Mouse (Mus musculus) cerebellum, postnatal 10 days (tissue): ENCODE data around the gene Dock11.

Experiments
- DNase-seq, 2 experiments: peaks; one replicate each; pipeline ENCODE4 v3.0.0; 2021; ENCODE audit warnings: mixed read lengths in 2 of 2

The Dock11 gene

DNA sequence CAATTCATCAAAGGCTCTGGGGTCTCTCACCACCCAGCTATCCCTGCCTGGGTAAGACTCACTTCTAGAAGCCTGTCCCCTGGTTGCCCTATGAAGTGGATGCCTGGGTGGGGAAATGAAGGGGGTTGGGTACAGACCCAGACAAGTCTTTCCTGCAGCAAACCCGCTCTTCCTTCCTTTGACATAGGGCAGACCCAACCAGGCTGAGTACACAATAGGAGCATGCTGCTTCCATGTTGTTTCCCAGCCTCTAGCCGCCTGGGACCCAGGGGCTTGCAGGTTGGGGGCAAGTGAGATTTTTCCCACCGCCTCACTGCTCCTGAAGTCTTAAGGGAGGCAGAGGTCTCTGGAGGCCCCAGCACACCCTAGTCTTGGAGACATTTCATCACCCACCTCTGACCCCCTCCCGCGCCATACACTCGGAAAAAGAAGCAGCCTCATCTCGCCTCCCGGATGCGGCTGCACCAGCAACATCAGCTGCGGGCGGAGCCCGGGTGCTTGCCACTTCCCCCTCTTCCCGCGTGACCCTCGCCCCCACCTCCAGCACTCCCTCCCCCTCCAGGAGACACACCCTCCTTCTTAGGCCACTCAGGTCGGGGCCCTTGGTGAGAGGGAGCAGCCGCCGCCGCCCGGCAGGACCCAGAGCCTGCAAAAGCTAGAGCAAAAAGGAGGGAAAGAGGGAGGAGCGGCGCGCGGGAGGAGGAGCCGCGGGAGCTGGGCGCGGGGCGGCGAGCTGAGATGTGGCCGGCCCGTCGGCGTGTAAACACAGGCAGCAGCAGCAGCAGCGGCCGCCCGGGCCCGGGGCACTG, at the start of gene Dock11:
Dock11 (plus strand) TSS at position 746 of the 809 bp plus-strand sequence.
- peak; percentile 69 to 77 for DNase-seq

DNA sequence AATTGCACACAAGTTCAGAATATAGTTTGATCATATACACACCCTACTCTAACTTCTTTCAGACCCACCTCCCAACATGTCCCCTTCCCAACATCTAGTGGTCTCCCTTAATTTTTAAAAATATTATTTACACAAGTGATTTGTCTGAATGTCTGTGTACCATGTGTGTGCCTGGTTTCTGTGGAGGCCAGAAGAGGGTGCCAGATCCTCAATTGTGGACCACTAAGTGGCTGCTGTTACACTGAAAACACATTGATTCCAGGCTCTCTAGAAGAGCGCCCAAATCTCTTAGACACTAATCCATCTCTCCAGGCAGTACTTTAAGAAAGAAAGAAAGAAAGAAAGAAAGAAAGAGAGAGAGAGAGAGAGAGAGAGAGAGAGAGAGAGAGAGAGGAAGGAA, 8.9 kb upstream of the Dock11 start:
- peak; percentile 41 to 52 for DNase-seq

DNA sequence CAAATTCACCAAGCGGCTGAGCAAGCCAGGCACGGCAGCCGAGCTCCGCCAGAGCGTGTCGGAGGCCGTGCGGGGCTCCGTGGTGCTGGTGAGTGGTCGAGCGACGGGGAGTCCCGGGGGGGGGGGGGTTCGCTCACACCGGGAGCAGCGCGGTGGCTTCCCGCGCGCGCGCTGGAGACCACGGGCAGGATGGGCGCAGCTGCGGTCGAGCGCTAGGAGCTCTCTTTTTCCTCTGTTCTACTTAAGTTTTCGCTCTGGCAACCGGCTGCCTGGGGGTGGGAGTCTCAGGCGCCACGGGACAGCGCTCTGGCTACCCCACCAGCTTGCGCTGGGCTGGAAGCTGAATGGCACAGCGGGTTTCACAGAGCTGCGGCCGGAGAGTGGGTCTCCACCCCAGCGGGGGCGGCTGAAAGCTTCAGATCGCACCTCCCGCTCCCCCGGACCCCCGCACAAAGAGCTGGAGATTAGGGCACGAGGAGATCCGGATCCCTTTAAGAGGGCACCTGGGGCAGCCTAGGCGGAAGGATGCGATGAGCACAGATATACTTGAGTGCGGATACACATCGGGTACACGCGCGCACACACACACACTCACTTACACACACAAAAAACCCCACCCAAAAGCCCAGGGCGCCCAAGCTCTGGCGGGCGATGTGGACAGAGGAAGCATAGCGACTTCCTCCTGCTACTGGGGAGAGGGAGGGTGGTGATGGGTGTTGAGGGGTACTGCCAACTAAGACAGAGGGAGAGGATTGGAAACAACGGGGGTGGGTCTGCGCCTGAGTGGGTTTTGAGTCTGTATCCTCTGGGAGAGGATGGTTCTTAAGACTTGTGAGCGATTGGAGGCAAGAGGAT, 540 bp downstream of the Dock11 start:
- DNase-seq = peak; percentile 51 to 55

DNA sequence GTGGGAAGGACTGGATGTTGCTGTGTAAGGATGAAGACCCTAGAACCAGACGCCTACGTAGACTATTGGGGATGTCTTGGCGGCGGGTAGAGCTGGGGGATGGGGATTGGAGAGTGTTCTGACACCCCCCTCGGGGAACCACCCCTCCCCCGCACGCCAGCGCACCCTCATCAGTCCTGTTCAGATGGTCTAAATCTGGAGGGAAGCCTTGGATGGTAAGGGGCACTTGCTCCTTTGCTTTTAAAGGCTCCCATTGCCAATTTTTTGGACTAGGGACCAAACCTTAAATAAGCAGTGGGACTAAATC, 1.1 kb downstream of the Dock11 start:
- peak; percentile 43 to 62 for DNase-seq

DNA sequence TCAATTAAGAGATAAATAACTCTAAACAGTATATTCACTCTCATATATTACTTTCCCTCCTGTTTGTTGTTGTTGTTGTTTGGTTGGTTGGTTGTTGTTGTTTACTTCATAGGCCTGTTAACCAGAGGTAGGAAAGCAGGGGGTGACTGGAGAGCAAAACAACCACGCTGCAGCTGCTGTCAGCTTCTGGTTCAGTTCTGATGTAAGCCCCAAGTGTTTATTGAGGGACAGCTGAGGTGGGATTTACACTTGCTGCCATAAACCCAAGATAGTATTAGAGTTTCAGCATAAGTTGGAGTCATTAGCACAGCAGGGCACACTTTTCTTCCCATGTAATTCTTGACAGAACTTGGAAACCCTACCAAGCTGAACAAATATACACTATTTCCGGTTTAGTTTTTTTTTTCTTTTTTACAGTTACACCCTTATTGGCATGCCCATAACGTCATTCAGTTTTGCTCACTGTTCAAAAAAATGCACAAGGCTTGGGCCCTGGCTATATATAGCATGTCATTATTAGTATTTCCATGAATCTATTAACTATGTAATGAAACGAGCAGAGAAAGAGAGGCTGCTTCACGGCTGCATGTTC, 3.0 kb downstream of the Dock11 start:
- DNase-seq = no peak

DNA sequence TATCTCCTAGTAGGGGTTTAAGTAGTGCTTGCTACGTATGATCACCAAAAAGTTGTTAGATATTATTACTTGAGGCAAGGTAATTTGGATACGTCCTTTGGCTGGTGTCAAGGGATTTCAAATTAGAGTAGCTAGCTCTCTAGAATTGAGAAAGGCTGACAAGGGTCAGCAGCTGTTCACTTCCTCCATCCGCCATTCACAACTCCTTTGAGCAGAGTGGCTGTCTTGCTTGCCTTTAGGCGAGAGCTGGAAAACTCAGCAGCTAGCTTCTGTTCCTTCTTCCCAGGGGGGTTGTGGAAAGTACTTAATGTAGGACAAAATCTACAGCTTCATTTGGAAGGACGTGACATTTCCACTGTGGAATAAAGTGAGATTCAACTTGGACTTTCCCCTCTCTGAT, 3.7 kb downstream of the Dock11 start:
- DNase-seq = no peak

DNA sequence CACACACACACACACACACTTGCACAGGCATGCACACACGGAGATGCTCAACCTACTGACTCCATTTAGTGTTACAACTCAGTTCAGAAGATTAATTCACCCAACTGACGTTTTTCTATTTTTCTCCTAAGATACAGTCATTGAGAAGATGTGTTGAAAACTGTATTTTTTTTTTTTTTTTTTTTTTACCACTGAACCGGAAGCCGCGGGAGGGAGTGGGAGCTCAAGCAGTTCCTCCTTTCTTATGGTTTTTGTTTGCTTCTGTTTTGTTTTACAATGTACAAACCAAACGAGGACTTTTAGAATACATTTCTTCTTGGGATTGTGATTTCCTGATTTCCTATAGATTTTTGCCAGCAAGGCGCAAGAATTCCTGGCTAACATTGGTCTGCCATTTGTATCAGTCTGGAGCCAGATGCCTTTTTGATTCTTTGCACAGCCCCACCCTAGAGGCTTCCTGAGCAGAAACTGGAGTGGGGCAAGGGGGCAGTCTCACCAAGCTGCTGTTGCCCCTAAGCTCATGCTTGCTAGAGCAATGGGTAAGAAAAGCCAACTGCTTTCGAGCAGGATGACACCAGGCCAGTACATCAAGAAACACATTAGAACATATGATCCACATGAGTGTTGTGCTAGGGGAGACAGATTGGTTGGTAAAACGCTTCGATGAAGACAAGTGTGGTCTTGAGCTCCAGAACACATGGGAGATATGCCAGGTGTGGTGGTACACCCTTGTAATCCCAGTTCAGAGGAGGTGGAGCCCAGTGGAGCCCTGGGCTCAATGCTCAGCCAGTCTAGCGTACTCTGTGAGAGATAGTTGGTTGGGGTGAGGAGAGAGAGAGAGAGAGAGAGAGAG, 9.2 kb downstream of the Dock11 start:
- DNase-seq = no peak

DNA sequence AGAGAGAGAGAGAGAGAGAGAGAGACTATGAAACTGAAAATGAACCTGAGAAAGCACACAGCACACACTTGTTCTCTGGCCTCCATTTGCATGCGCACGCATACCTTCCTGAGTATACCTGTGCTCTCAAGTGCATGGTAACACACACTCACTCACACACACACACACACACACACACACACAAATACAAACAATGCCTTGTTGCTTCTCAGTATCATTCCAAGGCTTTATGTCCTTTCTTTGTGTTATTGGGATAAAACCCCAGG, 9.8 kb downstream of the Dock11 start:
- no peak for DNase-seq

DNA sequence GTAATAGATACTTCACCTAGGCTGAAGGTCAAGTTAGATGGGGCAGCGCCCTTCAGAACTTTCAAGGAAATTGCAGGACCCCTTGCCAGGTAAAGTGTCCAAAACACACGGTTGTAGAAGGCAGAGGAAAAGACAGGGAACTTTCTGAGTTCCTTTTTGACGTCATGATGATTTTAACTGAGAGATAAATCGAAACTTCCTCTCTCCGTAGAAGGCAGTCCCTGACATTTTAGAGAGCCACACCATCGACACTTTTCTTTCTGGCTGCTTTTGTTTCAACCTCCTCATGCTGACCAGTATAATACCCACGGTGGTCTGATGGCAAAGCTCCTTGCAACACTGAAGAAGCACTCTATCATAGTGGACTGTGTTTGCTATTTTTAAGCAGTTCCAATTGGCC, 15.7 kb downstream of the Dock11 start:
- no peak for DNase-seq

DNA sequence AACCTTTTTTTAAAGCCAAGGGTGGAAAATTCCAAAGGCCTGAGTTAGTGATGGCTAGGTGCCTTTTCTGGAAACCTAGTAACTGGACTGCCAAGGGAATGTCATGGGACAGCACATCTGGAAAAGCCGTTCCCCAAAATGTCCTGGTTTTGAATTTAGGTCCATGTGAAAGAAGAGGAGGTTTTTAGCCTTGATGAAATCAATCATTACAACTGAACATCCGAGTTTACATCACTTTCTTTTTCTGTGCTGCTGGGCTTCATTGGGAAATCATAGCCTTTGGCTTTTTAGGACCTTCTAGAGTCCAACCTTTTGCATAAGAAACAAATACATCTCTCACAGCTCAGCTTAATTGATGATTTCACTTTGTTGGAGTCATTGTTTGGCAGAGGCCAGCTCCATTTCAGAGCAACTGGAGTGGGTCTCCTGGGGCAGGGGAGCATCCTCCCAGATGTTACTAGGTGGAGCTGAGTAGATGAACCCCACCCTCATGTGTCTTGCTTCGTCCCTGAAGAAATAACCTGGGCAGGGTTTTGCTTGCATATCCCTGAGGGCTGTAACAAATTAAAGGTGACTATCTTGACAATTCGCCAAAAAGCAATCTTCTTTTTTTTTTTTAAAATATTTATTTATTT, 18.2 kb downstream of the Dock11 start:
- DNase-seq = no peak

DNA sequence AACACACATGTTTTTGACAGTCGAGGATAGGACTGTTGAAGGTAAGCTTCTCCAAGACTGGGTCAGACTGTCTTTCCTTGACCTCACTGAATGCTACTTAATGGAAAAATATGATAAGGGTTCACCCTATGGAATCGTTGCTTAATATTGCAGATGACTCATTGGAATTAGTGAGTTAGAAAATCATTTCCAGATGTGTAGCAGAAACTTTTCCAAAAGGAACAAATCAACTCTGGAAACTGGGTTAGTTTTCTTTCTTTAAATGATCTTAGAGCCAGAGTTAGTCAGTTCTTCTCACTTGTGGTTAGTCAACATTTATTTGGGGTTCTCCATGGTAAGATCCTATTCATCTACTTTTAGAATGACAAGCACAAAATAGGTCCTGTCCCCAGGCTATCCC, 30.9 kb downstream of the Dock11 start:
- no peak for DNase-seq

DNA sequence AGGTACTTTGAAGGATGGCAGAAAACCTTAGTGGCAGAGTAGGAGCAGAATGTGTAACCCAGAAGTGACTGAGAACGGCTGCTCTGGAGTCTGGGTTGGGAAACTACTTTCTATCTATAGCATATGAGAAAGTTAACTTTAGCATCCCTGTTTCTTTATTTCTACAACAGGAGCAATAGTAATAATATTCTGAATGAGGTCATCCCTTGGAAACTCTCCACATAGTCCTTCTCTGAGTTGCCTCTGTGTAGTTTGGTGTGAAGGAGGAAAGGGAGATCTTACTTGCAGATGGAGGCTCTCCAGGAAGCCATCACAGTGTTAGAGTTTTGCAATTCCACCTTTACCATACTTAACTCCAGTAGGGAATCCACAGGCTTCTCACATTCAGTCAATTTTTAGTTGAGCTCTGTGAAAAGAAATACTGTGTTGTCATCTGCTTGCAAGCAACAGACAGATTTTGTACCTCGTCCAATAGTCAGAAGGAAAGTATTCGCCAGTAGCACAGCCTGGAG, 31.5 kb downstream of the Dock11 start:
- DNase-seq = no peak

DNA sequence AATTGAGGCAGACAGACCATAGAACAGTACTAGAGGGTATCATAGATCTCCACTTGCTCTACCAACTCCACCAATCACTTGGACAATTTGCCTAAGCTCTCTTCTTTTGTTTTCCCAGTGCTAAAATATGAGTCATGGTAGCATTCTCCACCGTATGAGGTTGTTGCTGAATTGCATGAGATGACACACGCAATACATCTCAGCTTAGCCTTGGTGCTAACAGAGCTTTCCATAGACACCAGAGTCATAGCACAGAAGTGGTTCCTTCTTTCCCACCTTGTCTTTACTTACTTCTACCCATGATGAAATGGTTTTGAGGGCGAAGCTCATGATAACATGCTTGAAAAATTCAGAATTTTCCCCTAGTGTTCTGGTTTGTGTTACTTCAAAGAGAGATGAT, 33.3 kb downstream of the Dock11 start:
- no peak for DNase-seq

DNA sequence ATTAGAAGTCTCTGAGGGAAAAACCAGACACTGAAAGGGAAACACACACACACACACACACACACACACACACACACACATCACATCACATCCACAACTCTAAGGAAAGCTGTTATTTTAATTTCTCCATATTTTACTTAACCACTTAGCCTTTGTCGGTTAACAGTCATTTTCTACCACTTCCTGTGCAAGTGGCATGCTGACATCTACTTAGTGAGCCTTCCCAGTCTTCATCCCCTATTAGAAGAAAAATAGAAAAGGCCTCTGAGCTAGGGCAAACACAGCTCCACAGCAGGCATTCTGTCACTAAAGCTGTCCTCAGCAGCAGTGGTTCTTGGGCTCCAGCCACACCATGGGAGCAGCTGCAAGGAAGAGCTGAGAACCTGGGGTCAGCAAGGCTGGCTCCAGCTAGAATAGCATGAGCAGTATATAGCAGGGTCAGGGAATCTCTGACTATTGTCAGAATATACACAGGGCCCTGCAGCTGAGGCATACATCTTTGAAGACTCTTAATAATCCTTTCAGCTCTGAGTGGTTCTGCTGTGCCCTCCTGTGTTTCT, 36.2 kb downstream of the Dock11 start:
- DNase-seq = peak; percentile 24 to 46

DNA sequence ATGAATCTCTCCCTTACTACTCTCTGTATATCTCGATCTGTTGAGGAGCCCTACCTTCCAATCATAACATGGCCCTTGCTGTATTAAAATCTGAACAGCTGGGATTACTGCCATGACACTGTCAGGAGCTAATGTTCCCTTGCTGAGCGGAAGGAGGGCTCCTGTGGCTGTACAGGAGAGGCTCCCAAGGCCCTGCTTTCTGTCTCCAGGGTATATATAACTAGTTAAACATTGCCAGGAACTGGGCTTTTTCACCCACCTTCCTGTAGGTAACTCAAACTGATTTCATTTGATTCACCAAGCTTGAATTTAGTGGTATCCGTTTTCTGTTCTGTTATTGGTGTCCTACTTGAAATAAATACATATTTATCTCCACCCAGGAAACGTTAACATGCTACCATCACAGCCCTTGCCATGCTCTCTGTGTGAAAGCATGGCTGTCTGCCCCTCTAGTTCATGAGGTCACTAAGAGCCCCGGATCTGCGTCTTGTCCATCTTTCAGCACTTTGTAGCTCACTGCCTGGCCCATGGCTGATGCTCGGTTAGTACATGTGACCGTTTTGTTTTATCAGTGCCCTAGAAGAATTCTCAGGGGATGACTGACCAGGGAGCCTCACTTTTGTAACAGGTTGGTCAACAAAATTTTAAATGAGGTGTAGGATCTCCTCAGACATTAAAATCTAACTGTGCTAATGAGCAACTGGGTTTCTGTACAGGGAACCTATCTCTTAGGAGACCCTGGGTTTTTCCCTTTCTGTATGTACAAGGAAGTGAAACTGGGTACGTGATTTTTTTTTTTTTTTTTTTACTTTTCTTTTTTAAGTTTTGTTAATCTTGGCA, 41.7 kb downstream of the Dock11 start:
- no peak for DNase-seq

DNA sequence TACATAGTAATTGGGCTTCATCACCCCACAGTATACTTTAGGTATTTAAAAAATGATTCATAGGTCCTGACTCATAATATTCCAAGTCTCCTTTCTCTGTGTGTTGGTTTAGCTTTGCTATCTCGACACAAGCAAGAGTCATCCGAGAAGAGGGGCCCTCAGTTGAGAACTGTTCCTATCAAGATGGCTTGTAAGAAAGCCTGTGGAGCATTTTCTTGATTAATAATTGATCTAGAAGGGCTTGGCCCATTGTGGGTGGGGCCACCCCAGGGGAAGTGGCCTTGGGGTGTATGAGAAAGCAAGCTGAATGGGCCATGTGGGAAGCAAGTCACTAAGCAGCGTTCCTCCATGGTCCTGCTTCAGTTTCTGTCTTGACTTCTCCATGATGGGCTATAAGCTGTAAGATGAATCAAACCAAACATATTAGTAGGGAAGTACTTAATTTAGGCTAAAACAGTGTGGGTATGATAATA, 42.3 kb downstream of the Dock11 start:
- DNase-seq = no peak

DNA sequence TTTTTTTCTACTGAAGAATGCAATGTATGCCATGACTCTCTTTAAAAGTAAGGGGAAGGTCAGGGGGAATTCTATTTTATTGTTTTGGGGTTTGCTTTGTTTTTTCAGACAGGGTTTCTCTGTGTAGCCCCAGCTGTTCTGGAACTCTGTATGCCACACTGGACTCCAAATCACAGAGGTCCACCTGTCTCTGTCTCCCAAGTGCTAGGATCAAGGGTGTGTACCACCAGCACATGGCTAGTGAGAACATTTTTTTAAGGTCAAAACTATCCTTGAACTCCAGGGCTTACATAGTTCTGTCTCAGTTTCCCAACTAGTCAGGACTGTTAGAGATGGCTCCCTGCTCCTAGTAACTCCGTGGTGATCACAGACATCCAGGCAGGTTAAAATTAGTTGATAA, 43.3 kb downstream of the Dock11 start:
- DNase-seq = no peak

DNA sequence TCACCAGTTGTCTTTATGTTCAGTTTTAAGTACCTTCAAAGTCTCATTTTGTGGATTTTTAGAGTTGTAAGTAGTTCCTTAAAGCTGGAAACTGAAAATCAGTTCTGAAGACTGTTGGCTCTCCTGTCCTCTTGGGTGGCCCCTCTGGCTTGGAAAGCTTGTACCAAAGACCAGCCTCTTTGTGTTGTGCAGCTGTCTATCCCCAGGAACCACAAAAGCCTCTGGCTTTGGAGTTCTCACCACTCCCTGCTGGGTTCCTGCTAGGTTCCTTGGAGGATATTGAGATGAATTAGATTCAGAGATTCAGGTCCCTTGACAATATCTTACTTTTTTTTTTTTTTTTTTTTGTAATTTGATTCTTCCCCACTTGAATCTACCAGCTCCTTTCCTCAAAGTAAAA, 44.3 kb downstream of the Dock11 start:
- DNase-seq = peak in 1 of 2 experiments; percentile 15

DNA sequence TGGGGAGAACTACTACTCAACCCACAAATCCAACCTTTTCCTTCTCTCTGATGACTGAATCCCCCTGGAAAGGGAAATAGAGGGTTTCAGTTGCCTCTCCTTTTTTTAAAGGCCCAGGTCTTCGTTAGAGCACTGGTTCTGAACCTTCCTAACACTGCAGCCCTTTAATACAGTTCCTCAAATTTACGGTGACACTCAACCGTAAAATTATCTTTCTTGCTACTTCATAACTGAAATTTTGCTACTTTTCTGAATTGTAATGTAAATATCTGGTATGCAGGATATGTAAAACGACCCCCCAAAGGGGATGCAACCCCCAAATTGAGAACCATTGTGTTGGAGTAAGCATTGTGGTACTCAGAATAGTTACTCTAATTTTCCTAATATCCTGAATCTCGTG, 49.5 kb downstream of the Dock11 start:
- DNase-seq = no peak

DNA sequence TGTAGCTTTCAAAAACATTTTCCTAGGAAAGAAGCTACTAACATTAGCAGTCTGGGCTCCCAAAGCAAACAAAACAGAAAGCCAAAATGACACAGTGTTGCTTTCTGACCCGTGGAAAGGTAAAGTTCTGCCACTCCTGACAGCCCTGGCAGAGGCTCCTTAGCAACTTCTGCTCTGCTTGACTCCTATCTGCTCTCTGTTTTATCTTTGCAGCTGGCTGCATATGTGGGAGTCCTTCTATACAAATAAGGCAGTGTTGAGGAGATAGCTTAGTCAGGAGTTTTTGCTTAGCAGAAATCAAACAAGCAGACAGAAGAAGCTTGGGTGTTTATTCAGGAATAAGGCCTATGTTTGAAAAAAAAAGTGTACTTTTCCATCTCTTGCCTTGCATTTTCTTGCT, 57.8 kb downstream of the Dock11 start:
- DNase-seq = no peak

DNA sequence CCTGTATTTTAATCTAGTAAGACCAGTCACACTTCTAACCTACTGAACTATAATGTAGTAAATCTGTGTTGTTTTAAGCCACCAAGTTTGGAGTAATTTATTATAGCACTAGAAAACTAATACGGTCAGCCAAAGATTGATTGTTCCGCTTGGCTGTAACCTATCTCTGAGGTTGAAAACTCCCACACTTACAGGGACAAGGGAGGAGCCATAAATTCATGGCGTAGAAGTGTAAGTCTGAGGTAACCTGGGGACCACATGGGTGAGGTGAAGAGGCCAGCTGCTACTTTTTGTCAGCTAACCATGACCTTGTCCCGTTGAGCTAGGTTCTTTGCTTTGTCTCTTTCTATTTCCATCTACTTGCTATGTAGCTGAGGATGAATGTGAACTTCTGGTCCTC, 61.5 kb downstream of the Dock11 start:
- DNase-seq = no peak
